Mouse (Mus musculus): ENCODE results near the gene Pdlim4. TPM values are rescaled to one million over a fixed set of nuclear protein-coding genes. Genes with fewer than 3 reads are reported as not detected.

The Pdlim4 gene
- polyA plus RNA-seq, 1 experiment from 2014 or later: 55.5 TPM

DNA sequence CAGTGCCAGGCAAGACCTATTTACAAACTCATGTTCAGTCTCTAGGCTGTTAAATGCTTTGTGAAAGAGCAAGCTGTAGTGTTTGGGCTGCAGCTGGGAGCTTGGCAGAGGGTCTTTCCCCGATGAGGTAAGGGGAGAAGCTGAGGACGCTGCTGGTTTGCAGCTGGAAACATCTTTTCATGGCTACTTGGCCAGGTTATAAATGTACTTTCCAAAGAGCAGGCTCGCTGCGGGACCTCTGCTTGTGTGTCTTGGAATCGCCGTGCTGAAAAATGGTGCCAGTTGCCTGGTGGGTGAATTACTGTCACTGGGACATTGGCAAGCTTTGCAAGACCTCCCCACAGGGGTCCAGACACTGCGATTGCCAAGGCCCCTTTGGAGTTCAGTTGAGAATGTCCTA, 38.4 kb upstream of the Pdlim4 start:
- WGBS: 63% methylated on average over 7 of the region's 7 CpGs
- ATAC-seq (ENCODE audit: low FRiP score, low TSS enrichment) (no peak), DNase-seq (ENCODE audit: low spot score) (no peak)
- H3K27ac ChIP-seq (replicated peaks): peak overlapping the region; percentile 35; the same call in 1 of the 2 replicates
- no peak overlapping the region for H3K4me2 ChIP-seq (replicated peaks; ENCODE audit: low read depth)
- no peaks in the 10 kb centered on the region for H3K9me3 ChIP-seq (ENCODE audit: control insufficient read depth, low read length)
- H3K36me3 ChIP-seq (ENCODE audit: control insufficient read depth, insufficient read depth, low read length): no peaks in the 10 kb centered on the region
- H3K9ac ChIP-seq (ENCODE audit: low read length): no peak overlapping the region
- no peaks in the 10 kb centered on the region for H3K27me3 ChIP-seq (ENCODE audit: control insufficient read depth, insufficient read depth, low read length)
- TF ChIP-seq EP300 (optimal IDR thresholded peaks at IDR 0.05) (no peak), CTCF (IDR thresholded peaks at IDR 0.05; ENCODE audit: low read depth) (no peak)
- no peaks in the 10 kb centered on the region for H3K4me1 ChIP-seq (replicated peaks; ENCODE audit: control insufficient read depth, insufficient read depth)
- H3K4me3 ChIP-seq (ENCODE audit: low read depth, low read length): no peak overlapping the region

DNA sequence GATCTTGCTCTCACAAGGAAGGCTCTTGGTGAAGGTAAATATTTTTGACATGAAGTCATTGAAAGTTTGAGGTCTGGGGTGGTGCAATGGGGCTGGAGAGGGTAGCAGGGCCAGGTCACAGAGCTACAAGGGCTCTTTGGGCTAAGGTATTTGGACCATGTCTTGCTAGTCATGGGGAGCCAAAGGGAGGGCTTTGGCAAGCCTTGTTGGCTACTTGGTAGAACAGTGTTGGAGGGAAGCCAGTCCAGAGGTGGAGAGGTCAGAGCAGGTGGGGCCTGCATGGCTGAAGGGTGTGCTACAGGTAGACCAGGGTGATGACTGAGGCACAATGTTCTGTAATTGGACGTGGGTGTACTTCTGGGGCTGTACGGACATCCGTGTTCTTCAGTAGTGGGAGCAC, 37.9 kb upstream of the Pdlim4 start:
- Histone ChIP-seq H3K9me3 (ENCODE audit: control insufficient read depth, low read length) (no peaks in the 10 kb centered on the region), H3K9ac (ENCODE audit: low read length) (no peak overlapping the region), H3K27me3 (ENCODE audit: control insufficient read depth, insufficient read depth, low read length) (no peaks in the 10 kb centered on the region), H3K4me2 (replicated peaks; ENCODE audit: low read depth) (no peak overlapping the region), H3K27ac (replicated peaks) (peak overlapping the region; percentile 35; the same call in 1 of the 2 replicates), H3K4me1 (replicated peaks; ENCODE audit: control insufficient read depth, insufficient read depth) (0 out of 2 replicates have a peak, but pooled peaks cover under 1% of the 10 kb centered on the region), H3K36me3 (ENCODE audit: control insufficient read depth, insufficient read depth, low read length) (no peaks in the 10 kb centered on the region), H3K4me3 (ENCODE audit: low read depth, low read length) (no peak overlapping the region)
- no peak for DNase-seq (ENCODE audit: low spot score)
- no peak for ATAC-seq (ENCODE audit: low FRiP score, low TSS enrichment)
- WGBS: 83% methylated on average over 3 of the region's 3 CpGs
- TF ChIP-seq CTCF (IDR thresholded peaks at IDR 0.05; ENCODE audit: low read depth) (no peak), EP300 (optimal IDR thresholded peaks at IDR 0.05) (no peak)

DNA sequence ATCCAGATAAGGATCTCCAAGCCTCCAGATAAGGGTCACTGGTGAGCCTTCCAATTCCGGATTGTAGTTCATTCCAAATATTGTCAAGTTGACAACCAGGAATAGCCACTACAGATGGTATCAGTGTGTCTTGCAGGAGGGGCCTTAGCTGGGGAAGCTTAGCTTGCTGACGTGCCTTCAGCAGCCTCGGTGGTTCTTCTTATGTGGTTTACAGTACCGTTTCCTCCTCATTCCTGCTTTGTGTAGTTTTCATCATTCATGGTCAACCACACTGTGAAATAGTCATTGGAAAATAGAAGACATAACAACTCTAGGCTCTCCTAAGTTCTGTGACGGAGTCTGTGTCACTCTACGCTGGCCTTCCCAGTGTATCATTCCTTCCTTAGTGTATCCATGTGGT, 36.2 kb upstream of the Pdlim4 start:
- 87% methylated on average over 6 of the region's 6 CpGs for WGBS
- Histone ChIP-seq H3K4me3 (ENCODE audit: low read depth, low read length) (no peak overlapping the region), H3K9ac (ENCODE audit: low read length) (no peak overlapping the region), H3K27ac (replicated peaks) (no peak overlapping the region), H3K4me1 (replicated peaks; ENCODE audit: control insufficient read depth, insufficient read depth) (0 out of 2 replicates have a peak, but pooled peaks cover 4% of the 10 kb centered on the region), H3K36me3 (ENCODE audit: control insufficient read depth, insufficient read depth, low read length) (no peaks in the 10 kb centered on the region), H3K27me3 (ENCODE audit: control insufficient read depth, insufficient read depth, low read length) (no peaks in the 10 kb centered on the region), H3K4me2 (replicated peaks; ENCODE audit: low read depth) (no peak overlapping the region), H3K9me3 (ENCODE audit: control insufficient read depth, low read length) (no peaks in the 10 kb centered on the region)
- ATAC-seq (ENCODE audit: low FRiP score, low TSS enrichment) (no peak), DNase-seq (ENCODE audit: low spot score) (no peak)
- TF ChIP-seq CTCF (IDR thresholded peaks at IDR 0.05; ENCODE audit: low read depth): no peak
- TF ChIP-seq EP300 (optimal IDR thresholded peaks at IDR 0.05): no peak

DNA sequence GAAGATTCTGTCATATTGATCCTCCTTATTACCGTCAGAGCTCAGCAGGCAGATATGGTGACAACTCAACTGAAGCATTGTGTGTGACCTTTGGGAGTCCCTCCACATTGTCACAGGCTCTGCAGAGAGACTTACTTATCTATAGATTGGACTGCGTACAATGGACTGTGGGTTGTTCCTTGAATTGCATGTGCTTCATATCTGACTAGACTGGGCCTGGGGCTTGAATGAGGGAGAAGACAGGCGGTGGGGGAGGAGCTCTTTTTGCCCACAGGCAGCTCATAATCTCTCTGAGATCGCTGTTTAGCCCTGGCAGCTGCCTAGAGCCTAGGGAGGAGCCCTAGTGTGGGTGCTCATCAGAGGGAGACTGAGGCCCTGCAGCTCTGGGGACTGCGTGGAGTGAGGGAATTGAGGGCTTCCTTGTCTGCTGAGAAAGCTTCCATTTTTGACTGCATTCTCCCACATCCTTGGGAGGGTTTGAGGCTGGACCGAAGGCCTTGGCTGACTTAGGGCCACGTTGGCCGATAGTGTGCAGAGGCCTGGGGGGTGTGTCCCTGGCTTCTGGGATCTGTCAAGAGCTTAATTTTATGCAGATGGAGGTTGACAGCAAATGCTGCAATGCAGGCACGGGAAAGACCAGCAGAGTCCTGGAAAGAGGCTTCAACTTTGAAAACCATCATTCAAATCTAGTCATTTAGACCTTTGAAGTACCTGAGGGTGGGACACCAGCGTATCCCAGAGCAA, 34.1 kb upstream of the Pdlim4 start:
- ATAC-seq (ENCODE audit: low FRiP score, low TSS enrichment) (no peak), DNase-seq (ENCODE audit: low spot score) (no peak)
- H3K4me1 ChIP-seq (replicated peaks; ENCODE audit: control insufficient read depth, insufficient read depth): 0 out of 2 replicates have a peak, but pooled peaks cover 4% of the 10 kb centered on the region
- 60% methylated on average over 10 of the region's 10 CpGs for WGBS
- no peak for TF ChIP-seq EP300 (optimal IDR thresholded peaks at IDR 0.05)
- TF ChIP-seq CTCF (IDR thresholded peaks at IDR 0.05; ENCODE audit: low read depth): no peak
- no peak overlapping the region for H3K4me3 ChIP-seq (ENCODE audit: low read depth, low read length)
- H3K4me2 ChIP-seq (replicated peaks; ENCODE audit: low read depth): peak overlapping the region; percentile 3; the same call in 1 of the 2 replicates
- no peak overlapping the region for H3K27ac ChIP-seq (replicated peaks)
- H3K27me3 ChIP-seq (ENCODE audit: control insufficient read depth, insufficient read depth, low read length): no peaks in the 10 kb centered on the region
- H3K36me3 ChIP-seq (ENCODE audit: control insufficient read depth, insufficient read depth, low read length): no peaks in the 10 kb centered on the region
- no peaks in the 10 kb centered on the region for H3K9me3 ChIP-seq (ENCODE audit: control insufficient read depth, low read length)
- no peak overlapping the region for H3K9ac ChIP-seq (ENCODE audit: low read length)

DNA sequence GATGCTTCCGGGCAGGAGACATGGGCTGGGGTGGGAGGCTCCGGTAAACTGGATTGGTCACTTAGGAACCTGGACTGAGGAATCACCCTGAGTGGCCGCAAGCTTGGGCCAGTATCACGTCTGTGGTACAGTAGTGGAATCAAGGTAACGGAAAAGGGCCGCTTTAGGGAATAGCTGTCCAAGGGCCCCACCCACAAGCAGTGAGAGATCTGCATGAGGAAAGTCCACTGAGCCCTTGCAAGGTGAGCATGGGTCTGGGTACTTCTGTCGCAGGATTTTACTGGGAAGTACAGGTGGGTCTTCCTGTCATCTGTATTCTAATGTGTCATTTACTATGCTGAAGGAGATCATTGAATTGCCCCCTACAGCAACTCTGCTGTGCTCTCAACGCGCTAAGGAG, 32.9 kb upstream of the Pdlim4 start:
- Histone ChIP-seq H3K27ac (replicated peaks) (no peak overlapping the region), H3K36me3 (ENCODE audit: control insufficient read depth, insufficient read depth, low read length) (no peaks in the 10 kb centered on the region), H3K4me3 (ENCODE audit: low read depth, low read length) (peak overlapping the region; percentile 69), H3K4me2 (replicated peaks; ENCODE audit: low read depth) (peak overlapping the region; percentile 98), H3K27me3 (ENCODE audit: control insufficient read depth, insufficient read depth, low read length) (no peaks in the 10 kb centered on the region), H3K9ac (ENCODE audit: low read length) (peak overlapping the region; percentile 76), H3K4me1 (replicated peaks; ENCODE audit: control insufficient read depth, insufficient read depth) (0 out of 2 replicates have a peak, but pooled peaks cover 4% of the 10 kb centered on the region), H3K9me3 (ENCODE audit: control insufficient read depth, low read length) (no peaks in the 10 kb centered on the region)
- DNase-seq (ENCODE audit: low spot score): no peak
- no peak for ATAC-seq (ENCODE audit: low FRiP score, low TSS enrichment)
- TF ChIP-seq CTCF (IDR thresholded peaks at IDR 0.05; ENCODE audit: low read depth) (no peak), EP300 (optimal IDR thresholded peaks at IDR 0.05) (no peak)
- WGBS: 69% methylated on average over 9 of the region's 9 CpGs

Measured in stomach, postnatal 0 days (tissue).